9 mouse cellular contexts compared by ENCODE assay signal in genomic region chr2:57698659-57699061, GRCm38 (mm10).
DNase-seq lines count a peak whose midpoint lies in the region; ATAC-seq and TF ChIP-seq lines count a peak whose summit lies in the region.
"Had no signal": no experiment of that assay in that cellular context is flagged by ENCODE, and none has a peak within 500 bp of the region (broad histone marks: within the 10 kb centered on the region; RNA-seq: fewer than 3 reads in every experiment).

No protein-coding gene starts in this region.

- no peak for TF ChIP-seq EP300 in heart, adult 2 months (IDR thresholded peaks at IDR 0.05; ENCODE audit: insufficient read depth, low read depth, low read length)

- H3K9ac ChIP-seq in heart, adult 2 months (ENCODE audit: low read depth, low read length), result no peak overlapping the region
- H3K9ac ChIP-seq in heart, embryonic 14.5 days (ENCODE audit: low read length), result peak overlapping the region; percentile 58; the same call in 1 of the 2 replicates

- H3K4me2 ChIP-seq in heart, embryonic 14.5 days (ENCODE audit: low read length), result peak overlapping the region; percentile 70

- no peaks in the 10 kb centered on the region for H3K36me3 ChIP-seq in heart, adult 2 months (ENCODE audit: control insufficient read depth, insufficient read depth, low read length)
- no peaks in the 10 kb centered on the region for H3K36me3 ChIP-seq in heart, embryonic 14.5 days (ENCODE audit: control insufficient read depth, insufficient read depth, low read length)
- H3K36me3 ChIP-seq: G1E had no signal

- H3K9me3 ChIP-seq in heart, embryonic 14.5 days (ENCODE audit: control insufficient read depth, low read length), result no peaks in the 10 kb centered on the region
- H3K9me3 ChIP-seq: G1E had no signal

- H3K27ac ChIP-seq in heart, adult 2 months, result no peak overlapping the region
- no peak overlapping the region for H3K27ac ChIP-seq in heart, embryonic 14.5 days (replicated peaks in 1 of 2; ENCODE audit: control insufficient read depth in 1 of 2, insufficient read depth in 1 of 2, low read depth in 2 of 2, low read length in 2 of 2)

- 0 out of 2 replicates have a peak overlapping the region, but pooled peaks have one; percentile 12 for H3K4me3 ChIP-seq in heart, adult 2 months
- peak overlapping the region; percentile 42 to 47 for H3K4me3 ChIP-seq in heart, embryonic 14.5 days (ENCODE audit: control insufficient read depth in 1 of 2, insufficient read depth in 1 of 2, low read depth in 1 of 2, low read length in 2 of 2)

- H3K79me2 ChIP-seq in heart, adult 2 months (replicated peaks; ENCODE audit: control insufficient read depth, insufficient read depth, low read length), result no peaks in the 10 kb centered on the region

- no peak for TF ChIP-seq POLR2A in heart, adult 2 months (IDR thresholded peaks at IDR 0.05; ENCODE audit: insufficient read depth, low read depth, low read length)

- H3K4me1 ChIP-seq in heart, adult 2 months (ENCODE audit: control insufficient read depth, insufficient read depth, low read length), result no peaks in the 10 kb centered on the region
- H3K4me1 ChIP-seq in heart, embryonic 14.5 days (ENCODE audit: control insufficient read depth in 2 of 2, insufficient read depth in 2 of 2, low read length in 2 of 2), result peaks cover 0 to 8% of the 10 kb centered on the region in 2 experiments; a peak in 1 of 4 replicates

- ATAC-seq in heart, embryonic 14.5 days (ENCODE audit: insufficient number of reproducible peaks, insufficient read depth, low FRiP score, low read depth), result no peak; the same call in 1 of the 2 replicates

- intact Hi-C loops in heart, adult 2 months (cut with DNase I), result loop anchor here (5.0 kb wide), 1 partner anchor 1586 kb away; no protein-coding TSS in a partner anchor

- no peak for DNase-seq in heart, adult 2 months
- DNase-seq in heart, adult 11 months, result no peak
- peak; percentile 81 for DNase-seq in embryo, embryonic 10 days (ENCODE audit: low spot score)
- DNase-seq in kidney, postnatal 10 days, result peak; percentile 49
- peak; percentile 8 for DNase-seq in liver
- DNase-seq in neural tube, embryonic 10.5 days (ENCODE audit: extremely low spot score, low spot score), result peak; percentile 48
- DNase-seq in natural killer cell, adult 2 months (ENCODE audit: low spot score in 2 of 2), result no peak

- no peaks in the 10 kb centered on the region for H3K27me3 ChIP-seq in heart, adult 2 months (ENCODE audit: control insufficient read depth, insufficient read depth, low read length)
- no peaks in the 10 kb centered on the region for H3K27me3 ChIP-seq in heart, embryonic 14.5 days (ENCODE audit: control insufficient read depth, insufficient read depth, low read length)

- 10% methylated on average over 11 of the region's 11 CpGs for WGBS in heart, adult 2 months
- WGBS in heart, embryonic 14.5 days, result 8% methylated on average over 11 of the region's 11 CpGs

- TF ChIP-seq CTCF in heart, adult 2 months (IDR thresholded peaks at IDR 0.05), result peak; percentile 60

Comparison
In these comparisons a context has a peak if more than half of its experiments do, and no peak if none do; other contexts are left out.
1. DNase-seq: peak in embryo, embryonic 10 days (single experiment), kidney, postnatal 10 days (single experiment), liver (single experiment) and neural tube, embryonic 10.5 days (single experiment); none in heart, adult 2 months (0 of 2), heart, adult 11 months (single experiment) and natural killer cell, adult 2 months (0 of 2).